Mouse (Mus musculus): ENCODE data around the gene Lrmda.

Lrmda gene

GRCm38 (mm10) chr14:22473451-22473850 is 453.9 kb downstream of the Lrmda start:
- POLR2A ChIA-PET, result interaction anchor here in 1 of 4 experiments (0.6 kb wide), 1 partner anchor 491 kb away, joined by 3 read pairs; no protein-coding TSS in a partner anchor
- CTCF ChIA-PET, result no interaction called here

- ChIA-PET CTCF (interaction anchor here in 1 of 4 experiments (0.6 kb wide), 1 partner anchor 318 kb away, joined by 3 read pairs; no protein-coding TSS in a partner anchor), POLR2A (no interaction called here)
Observed at GRCm38 (mm10) chr14:22473991-22474390, 454.5 kb downstream of the Lrmda start.

GRCm38 (mm10) chr14:22493326-22493725 is 473.8 kb downstream of the Lrmda start:
- POLR2A ChIA-PET, result no interaction called here
- CTCF ChIA-PET, result no interaction called here

- CTCF ChIA-PET, result no interaction called here
- POLR2A ChIA-PET, result no interaction called here
Observed at GRCm38 (mm10) chr14:22494290-22494689, 474.8 kb downstream of the Lrmda start.

- CTCF ChIA-PET, result no interaction called here
- POLR2A ChIA-PET, result no interaction called here
Observed at GRCm38 (mm10) chr14:22494866-22495265, 475.4 kb downstream of the Lrmda start.

- ChIA-PET POLR2A (no interaction called here), CTCF (interaction anchor here in 1 of 4 experiments (0.5 kb wide), 1 partner anchor 519 kb away, joined by 3 read pairs; no protein-coding TSS in a partner anchor)
Observed at GRCm38 (mm10) chr14:22495286-22495685, 475.8 kb downstream of the Lrmda start.

- POLR2A ChIA-PET, result interaction anchor here in 1 of 4 experiments (0.6 kb wide), 1 partner anchor 506 kb away, joined by 3 read pairs; no protein-coding TSS in a partner anchor
- CTCF ChIA-PET, result no interaction called here
Observed at GRCm38 (mm10) chr14:22497636-22498131, 478.2 kb downstream of the Lrmda start.

- ChIA-PET POLR2A (interaction anchor here in 2 of 4 experiments (0.6 to 0.7 kb wide), 2 partner anchors 20 to 618 kb away, joined by 3 to 4 read pairs; no protein-coding TSS in a partner anchor), CTCF (no interaction called here)
Observed at GRCm38 (mm10) chr14:22509747-22510530, 490.4 kb downstream of the Lrmda start.

GRCm38 (mm10) chr14:22510531-22510785 is 490.9 kb downstream of the Lrmda start:
- POLR2A ChIA-PET, result interaction anchor here in 2 of 4 experiments (0.6 to 0.7 kb wide), 2 partner anchors 20 to 619 kb away, joined by 3 to 4 read pairs; no protein-coding TSS in a partner anchor
- CTCF ChIA-PET, result no interaction called here

- POLR2A ChIA-PET, result no interaction called here
- CTCF ChIA-PET, result interaction anchor here in 1 of 4 experiments (0.6 kb wide), 1 partner anchor 545 kb away, joined by 3 read pairs; no protein-coding TSS in a partner anchor
Observed at GRCm38 (mm10) chr14:22514362-22515084, 495.0 kb downstream of the Lrmda start.

- CTCF ChIA-PET, result interaction anchor here in 1 of 4 experiments (0.8 kb wide), 1 partner anchor 584 kb away, joined by 3 read pairs; no protein-coding TSS in a partner anchor
- POLR2A ChIA-PET, result no interaction called here
Observed at GRCm38 (mm10) chr14:22530706-22531105, 511.2 kb downstream of the Lrmda start.

GRCm38 (mm10) chr14:22533501-22533900 is 514.0 kb downstream of the Lrmda start:
- ChIA-PET CTCF (no interaction called here), POLR2A (no interaction called here)

GRCm38 (mm10) chr14:22545887-22546675 is 526.6 kb downstream of the Lrmda start:
- POLR2A ChIA-PET, result interaction anchor here in 1 of 4 experiments (0.7 kb wide), 1 partner anchor 229 kb away, joined by 3 read pairs; no protein-coding TSS in a partner anchor
- CTCF ChIA-PET, result interaction anchor here in 3 of 4 experiments (0.6 to 0.8 kb wide), 5 partner anchors 27 to 791 kb away, joined by 3 to 19 read pairs (median 5); no protein-coding TSS in a partner anchor

GRCm38 (mm10) chr14:22546676-22546984 is 527.1 kb downstream of the Lrmda start:
- POLR2A ChIA-PET, result interaction anchor here in 1 of 4 experiments (0.7 kb wide), 1 partner anchor 228 kb away, joined by 3 read pairs; no protein-coding TSS in a partner anchor

GRCm38 (mm10) chr14:22548286-22548685 is 528.8 kb downstream of the Lrmda start:
- POLR2A ChIA-PET, result no interaction called here
- CTCF ChIA-PET, result no interaction called here

More at GRCm38 (mm10) chr14:22546676-22546984, 527.1 kb downstream of the Lrmda start:
- CTCF ChIA-PET, result interaction anchor here in 2 of 4 experiments (0.6 to 0.8 kb wide), 4 partner anchors 35 to 791 kb away, joined by 4 to 19 read pairs (median 5); no protein-coding TSS in a partner anchor

GRCm38 (mm10) chr14:22549166-22549565 is 529.7 kb downstream of the Lrmda start:
- CTCF ChIA-PET, result no interaction called here

GRCm38 (mm10) chr14:22552358-22552757 is 532.8 kb downstream of the Lrmda start:
- ChIA-PET CTCF (no interaction called here), POLR2A (no interaction called here)

More at GRCm38 (mm10) chr14:22549166-22549565, 529.7 kb downstream of the Lrmda start:
- POLR2A ChIA-PET, result no interaction called here

GRCm38 (mm10) chr14:22552841-22553240 is 533.3 kb downstream of the Lrmda start:
- ChIA-PET POLR2A (no interaction called here), CTCF (no interaction called here)

GRCm38 (mm10) chr14:22553717-22554116 is 534.2 kb downstream of the Lrmda start:
- POLR2A ChIA-PET, result no interaction called here

More at GRCm38 (mm10) chr14:22553717-22554116, 534.2 kb downstream of the Lrmda start:
- CTCF ChIA-PET, result no interaction called here
